In genomic region chr4:117218517-117219219, GRCm38 (mm10) we compare ENCODE assay signal across 8 mouse cellular contexts. TPM values are rescaled to one million over a fixed set of nuclear protein-coding genes. Genes with fewer than 3 reads are reported as not detected.
DNase-seq lines count a peak whose midpoint lies in the region.

No protein-coding gene starts in this region.

- peak; percentile 29 to 49 for DNase-seq in cerebellum, adult 18-20 months
- no peak for DNase-seq in cerebellum, adult 11-12 months
- peak; percentile 71 for DNase-seq in R1 (ENCODE audit: low read depth, low spot score)
- DNase-seq in embryo, embryonic 11 days = peak; percentile 77
- DNase-seq in heart, postnatal 10 days = peak; percentile 51 to 73
- DNase-seq in kidney, postnatal 36 days = peak; percentile 74 to 76
- DNase-seq in lung, postnatal 10 days = peak; percentile 71
- peak; percentile 63 to 73 for DNase-seq in right cerebral cortex, postnatal 10 days (ENCODE audit: low spot score in 2 of 2)

- intact Hi-C loops in heart, postnatal 10 days (cut with DNase I) = loop anchor here (5.0 kb wide), 1 partner anchor 49 kb away; no protein-coding TSS in a partner anchor

RNA-seq across cellular contexts. Expression of gene Tmem53, which starts 33.1 kb away (rescaled TPM):
- 10 to 100 TPM; 28.5 to 40.0 TPM for total RNA-seq in heart, postnatal 10 days (2021)

RNA-seq across cellular contexts. Expression of gene Armh1, which starts 33.3 kb away (rescaled TPM):
- under 1 TPM; 0.35 to 0.38 TPM for total RNA-seq in heart, postnatal 10 days (2021)

RNA-seq across cellular contexts. Expression of gene Kif2c, which starts 36.2 kb away (rescaled TPM):
- 1 to 10 TPM; 5.2 to 8.0 TPM for total RNA-seq in heart, postnatal 10 days (2021)
